Mouse (Mus musculus): ENCODE results near the gene Klk1b24. TPM values are rescaled to one million over a fixed set of nuclear protein-coding genes. Genes with fewer than 3 reads are reported as not detected.
"Not testable (repeated sequence)": the region's sequence is repeated elsewhere in the genome, so short reads cannot be mapped to it uniquely, and the experiment has no call there.

Gene Klk1b24
- not detected in 2 replicates for polyA plus RNA-seq (2016; fragmentation: Nextera tagmentation; extraction: Ambion mirVana)

DNA sequence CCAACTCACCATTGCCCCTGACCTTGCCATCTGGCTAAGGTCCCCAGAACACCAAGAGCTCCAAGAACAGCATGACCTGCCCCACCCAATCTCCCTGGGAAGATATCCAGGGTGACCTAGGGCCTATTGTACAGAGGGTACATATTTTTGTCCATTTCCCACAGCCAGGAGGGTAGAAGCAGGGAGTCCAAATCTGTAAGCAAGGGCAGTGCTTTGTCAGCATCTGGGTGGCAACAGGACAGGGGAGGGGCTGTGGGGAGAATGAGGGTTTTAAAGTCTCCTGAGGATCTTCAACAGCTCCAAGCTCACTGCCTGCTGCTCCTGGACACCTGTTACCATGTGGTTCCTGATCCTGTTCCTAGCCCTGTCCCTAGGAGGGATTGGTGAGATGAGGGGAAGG lies at the start of gene Klk1b24:
TSS of gene Klk1b24 (plus strand) at position 301 of the 400 bp plus-strand sequence.
- not testable (repeated sequence) for H3K27me3 ChIP-seq; H3K9me3 ChIP-seq; H3K4me3 ChIP-seq (replicated peaks); H3K4me2 ChIP-seq; H3K36me3 ChIP-seq (replicated peaks); H3K4me1 ChIP-seq; H3K9ac ChIP-seq; H3K27ac ChIP-seq; ATAC-seq (ENCODE audit: low FRiP score)

DNA sequence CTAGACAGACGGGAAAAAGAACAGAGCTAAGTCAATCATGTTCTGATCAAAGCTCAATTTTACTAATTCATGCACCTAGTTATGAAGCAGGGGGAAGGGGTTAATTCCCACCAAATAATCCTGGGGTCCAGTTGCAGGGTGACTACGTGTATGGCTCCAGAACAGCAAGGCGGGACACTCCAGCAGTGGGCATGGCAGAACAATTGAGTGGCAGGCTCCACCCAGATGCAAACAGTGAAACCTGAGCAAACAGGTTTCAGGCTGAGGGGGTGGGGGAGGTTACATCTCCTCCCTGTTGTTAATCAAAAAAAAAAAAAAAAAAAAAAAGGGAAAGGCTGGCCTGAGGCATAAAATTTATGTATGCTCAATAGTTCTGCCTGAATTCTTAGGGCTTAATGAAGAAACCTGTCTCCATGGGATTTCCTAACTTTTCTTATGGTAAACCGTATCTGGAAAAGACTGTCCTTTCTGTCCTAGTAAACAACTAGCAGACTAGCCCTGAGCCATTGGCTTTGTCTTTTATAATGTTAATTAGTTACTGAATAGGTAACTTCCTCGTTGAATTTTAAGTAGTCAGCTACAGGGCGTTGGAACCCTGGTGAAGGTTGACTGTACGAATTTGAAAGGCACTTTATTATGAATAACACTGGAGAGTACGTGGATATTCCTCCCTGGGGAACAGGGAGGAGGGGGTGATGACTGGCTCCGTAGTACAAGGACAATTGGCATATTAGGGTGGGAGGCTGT lies 8.6 kb upstream of the Klk1b24 start:
- WGBS = 27% methylated on average over 9 of the region's 9 CpGs

DNA sequence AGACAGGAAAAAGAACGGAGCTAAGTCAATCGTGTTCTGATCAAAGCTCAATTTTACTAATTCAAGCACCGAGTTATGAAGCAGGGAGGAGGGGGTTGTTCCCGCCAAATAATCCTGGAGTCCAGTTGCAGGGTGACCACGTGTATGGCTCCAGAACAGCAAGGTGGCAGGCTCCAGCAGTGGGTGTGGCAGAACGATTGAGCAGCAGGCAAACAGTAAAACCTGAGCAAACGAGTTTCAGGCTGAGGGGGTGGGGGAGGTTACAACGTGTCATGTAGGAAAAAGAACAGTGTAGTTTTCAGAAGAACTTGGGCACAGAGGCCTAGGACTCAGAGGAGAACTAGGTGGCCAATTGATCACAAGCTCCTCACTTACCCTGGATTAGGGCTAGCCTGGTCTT lies 1.5 kb upstream of the Klk1b24 start:
- not testable (repeated sequence) for H3K4me3 ChIP-seq (replicated peaks); H3K27ac ChIP-seq; H3K4me1 ChIP-seq; ATAC-seq (ENCODE audit: low FRiP score); H3K27me3 ChIP-seq; H3K4me2 ChIP-seq; H3K9me3 ChIP-seq; H3K36me3 ChIP-seq (replicated peaks); H3K9ac ChIP-seq
- 70% methylated on average over 8 of the region's 8 CpGs for WGBS

More for the DNA sequence above, 8.6 kb upstream of the Klk1b24 start:
- ATAC-seq (ENCODE audit: low FRiP score) = no peak
- H3K36me3 ChIP-seq (replicated peaks) = no peaks in the 10 kb centered on the region
- H3K9ac ChIP-seq = no peak overlapping the region
- no peak overlapping the region for H3K27ac ChIP-seq
- H3K9me3 ChIP-seq = no peaks in the 10 kb centered on the region; the same call in 1 of the 2 replicates
- H3K4me2 ChIP-seq = no peak overlapping the region
- H3K4me1 ChIP-seq = no peaks in the 10 kb centered on the region
- no peak overlapping the region for H3K4me3 ChIP-seq (replicated peaks)
- H3K27me3 ChIP-seq = no peaks in the 10 kb centered on the region

DNA sequence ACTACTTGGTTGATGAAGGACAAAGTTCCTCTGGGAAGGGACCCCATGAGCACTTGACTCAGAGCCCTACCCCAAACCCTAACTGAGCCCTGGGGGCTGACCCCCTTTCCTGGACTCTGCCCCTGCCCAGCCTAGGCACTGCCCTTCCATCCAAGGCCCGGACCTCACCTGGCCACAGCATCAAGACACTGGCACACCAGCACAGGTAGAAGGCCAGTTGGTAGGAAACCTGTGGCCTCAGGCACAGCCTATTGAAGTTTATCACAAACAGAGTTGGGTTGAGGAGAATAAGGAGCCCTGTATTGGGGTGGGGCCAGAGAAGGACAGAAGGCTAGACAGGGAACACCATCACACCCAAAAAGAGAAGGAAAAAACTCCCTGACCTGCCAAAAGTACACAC lies 5.4 kb downstream of the Klk1b24 start:
- ATAC-seq (ENCODE audit: low FRiP score); H3K4me3 ChIP-seq (replicated peaks); H3K9me3 ChIP-seq; H3K9ac ChIP-seq; H3K27ac ChIP-seq; H3K27me3 ChIP-seq; H3K36me3 ChIP-seq (replicated peaks); H3K4me2 ChIP-seq; H3K4me1 ChIP-seq: not testable (repeated sequence)
- 86% methylated on average over 1 of the region's 1 CpGs for WGBS

DNA sequence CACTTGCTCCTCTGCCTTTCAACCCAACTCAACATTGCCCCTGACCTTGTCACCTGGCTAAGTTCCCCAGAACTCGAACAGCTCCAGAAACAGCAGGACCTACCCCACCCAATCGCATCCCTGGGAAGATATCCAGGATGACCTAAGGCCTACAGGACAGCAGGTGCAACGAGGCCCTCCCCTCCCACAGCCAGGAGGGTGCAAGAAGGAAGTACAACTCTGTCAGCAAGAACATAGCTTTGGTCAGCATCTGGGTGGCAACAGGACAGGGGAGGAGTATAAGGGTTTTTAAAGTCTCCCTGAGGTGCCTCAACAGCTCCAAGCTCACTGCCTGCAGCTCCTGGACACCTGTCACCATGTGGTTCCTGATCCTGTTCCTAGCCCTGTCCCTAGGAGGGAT lies 9.9 kb downstream of the Klk1b24 start, which contains the start of gene Klk1b3:
TSS of gene Klk1b3 (plus strand) at position 301 of the 400 bp plus-strand sequence.
- Histone ChIP-seq H3K4me2 (no peak within 1 kb of the TSS), H3K36me3 (replicated peaks) (no peaks in the 10 kb centered on the region), H3K4me1 (no peaks in the 10 kb centered on the region), H3K4me3 (replicated peaks) (no peak within 1 kb of the TSS), H3K9me3 (no peaks in the 10 kb centered on the region), H3K27ac (no peak within 1 kb of the TSS), H3K27me3 (no peaks in the 10 kb centered on the region), H3K9ac (no peak within 1 kb of the TSS)
- WGBS = 65% methylated on average over 3 of the region's 3 CpGs
- no peak for ATAC-seq (ENCODE audit: low FRiP score)

DNA sequence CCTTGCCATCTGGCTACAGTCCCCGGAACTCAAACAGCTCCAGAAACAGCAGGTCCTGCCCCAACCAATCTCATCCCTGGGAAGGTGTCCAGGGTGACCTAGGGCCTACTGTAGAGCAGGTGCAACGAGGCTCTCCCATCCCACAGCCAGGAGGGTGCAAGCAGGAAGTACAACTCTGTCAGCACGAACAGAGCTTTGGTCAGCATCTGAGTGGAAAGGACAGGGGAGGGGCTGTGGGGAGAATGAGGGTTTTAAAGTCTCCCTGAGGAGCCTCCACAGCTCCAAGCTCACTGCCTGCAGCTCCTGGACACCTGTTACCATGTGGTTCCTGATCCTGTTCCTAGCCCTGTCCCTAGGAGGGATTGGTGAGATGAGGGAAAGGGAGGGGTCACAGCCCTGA lies 19.1 kb downstream of the Klk1b24 start, which contains the start of gene Klk1b4:
TSS of gene Klk1b4 (plus strand) at position 301 of the 400 bp plus-strand sequence.
- ATAC-seq (ENCODE audit: low FRiP score); H3K4me2 ChIP-seq; H3K27me3 ChIP-seq; H3K27ac ChIP-seq; H3K9me3 ChIP-seq; H3K4me3 ChIP-seq (replicated peaks); H3K9ac ChIP-seq; H3K4me1 ChIP-seq; H3K36me3 ChIP-seq (replicated peaks): not testable (repeated sequence)
- 56% methylated on average over 3 of the region's 3 CpGs for WGBS

DNA sequence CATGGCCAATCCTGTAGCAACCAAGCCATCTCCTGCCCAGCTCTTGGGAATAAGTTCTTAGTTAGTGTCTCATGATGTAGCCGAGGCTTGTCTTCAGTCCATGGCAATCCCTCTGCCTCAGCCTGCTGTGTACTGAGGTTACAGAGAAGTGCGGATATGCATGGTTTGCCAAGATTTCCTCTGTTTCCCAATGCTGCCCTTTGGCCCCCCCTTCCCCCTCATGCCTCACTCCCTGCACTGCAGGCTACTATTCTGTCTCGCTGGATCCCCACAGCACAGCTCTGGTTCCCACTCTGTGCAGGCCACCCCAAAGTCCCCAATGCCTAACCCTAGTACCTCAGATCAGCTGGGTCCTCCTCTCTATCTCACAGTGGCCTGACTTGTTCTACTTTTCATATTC lies 20.3 kb downstream of the Klk1b24 start:
- no peaks in the 10 kb centered on the region for H3K36me3 ChIP-seq (replicated peaks)

DNA sequence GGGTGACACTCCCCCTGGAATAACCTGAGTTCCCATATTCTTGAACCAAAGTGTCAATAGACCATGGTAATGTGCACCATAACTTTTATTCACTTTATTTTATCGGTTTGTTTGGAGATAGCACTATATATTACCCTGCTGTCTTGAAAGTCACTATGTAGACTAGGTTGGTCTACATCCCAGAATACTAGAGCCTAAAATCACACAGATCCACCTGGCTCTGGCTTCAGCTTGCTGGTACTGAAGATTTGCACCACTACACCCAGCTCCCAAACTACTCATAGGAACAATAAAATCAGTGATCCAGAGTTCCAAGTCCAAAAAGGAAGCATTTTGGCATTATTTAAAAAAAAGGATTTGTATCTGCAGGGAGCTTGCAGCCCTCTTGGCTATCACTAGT lies 27.6 kb downstream of the Klk1b24 start, which contains the start of gene Klk1b5:
TSS of gene Klk1b5 (plus strand) at position 301 of the 400 bp plus-strand sequence.
- ATAC-seq (ENCODE audit: low FRiP score) = no peak
- Histone ChIP-seq H3K4me3 (replicated peaks) (no peak within 1 kb of the TSS), H3K9me3 (no peaks in the 10 kb centered on the region), H3K4me2 (no peak within 1 kb of the TSS), H3K27me3 (no peaks in the 10 kb centered on the region), H3K27ac (no peak within 1 kb of the TSS), H3K9ac (no peak within 1 kb of the TSS), H3K36me3 (replicated peaks) (no peaks in the 10 kb centered on the region), H3K4me1 (no peaks in the 10 kb centered on the region)
- 89% methylated on average over 1 of the region's 1 CpGs for WGBS

More for the DNA sequence above, 20.3 kb downstream of the Klk1b24 start:
- WGBS = 90% methylated on average over 3 of the region's 3 CpGs
- Histone ChIP-seq H3K9me3 (no peaks in the 10 kb centered on the region), H3K4me1 (no peaks in the 10 kb centered on the region), H3K4me3 (replicated peaks) (no peak overlapping the region), H3K9ac (no peak overlapping the region), H3K4me2 (no peak overlapping the region), H3K27ac (no peak overlapping the region), H3K27me3 (no peaks in the 10 kb centered on the region)
- no peak for ATAC-seq (ENCODE audit: low FRiP score)

DNA sequence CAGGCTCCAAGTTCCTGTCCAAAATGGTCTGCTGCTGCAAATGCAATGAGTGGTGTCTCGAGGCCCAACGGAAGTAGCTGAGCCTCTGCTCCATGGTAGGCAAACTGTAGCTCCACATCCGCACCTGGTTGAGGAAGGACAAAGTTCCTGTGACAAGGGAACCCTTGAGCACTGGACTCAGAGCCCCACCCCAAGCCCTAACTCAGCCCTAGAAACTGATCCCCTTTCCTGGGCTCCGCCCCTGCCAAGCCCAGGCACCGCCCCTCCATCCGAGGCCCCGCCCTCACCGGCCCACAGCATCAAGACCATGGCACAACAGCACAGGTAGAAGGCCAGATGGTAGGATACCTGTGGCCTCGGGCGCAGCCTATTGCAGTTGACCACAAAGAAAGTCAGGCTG lies 33.6 kb downstream of the Klk1b24 start:
- H3K4me2 ChIP-seq; H3K36me3 ChIP-seq (replicated peaks); H3K9me3 ChIP-seq; ATAC-seq (ENCODE audit: low FRiP score); H3K9ac ChIP-seq; H3K27ac ChIP-seq; H3K27me3 ChIP-seq; H3K4me3 ChIP-seq (replicated peaks); H3K4me1 ChIP-seq: not testable (repeated sequence)
- 79% methylated on average over 9 of the region's 10 CpGs for WGBS

DNA sequence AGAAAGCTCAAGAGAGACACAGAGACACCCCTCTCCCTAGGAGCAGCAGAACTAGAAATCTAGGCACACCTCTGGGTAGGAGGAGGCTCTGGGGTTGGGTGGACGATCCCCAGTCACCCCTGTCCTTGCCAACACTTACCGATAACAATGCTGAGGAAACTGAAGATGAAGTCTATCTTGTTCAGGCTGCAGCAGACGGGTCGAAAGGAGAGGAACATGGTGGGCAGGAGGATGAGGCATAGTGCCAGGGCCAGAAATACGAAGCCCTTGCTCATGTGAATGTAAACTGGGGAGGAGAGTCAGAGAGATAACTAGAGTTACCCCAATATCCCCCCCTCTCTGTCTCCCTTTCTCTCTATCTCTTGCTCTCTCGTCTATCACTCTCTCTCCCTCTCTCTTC lies 34.3 kb downstream of the Klk1b24 start:
- 81% methylated on average over 6 of the region's 6 CpGs for WGBS
- ATAC-seq (ENCODE audit: low FRiP score); H3K36me3 ChIP-seq (replicated peaks); H3K27ac ChIP-seq; H3K4me1 ChIP-seq; H3K9ac ChIP-seq; H3K27me3 ChIP-seq; H3K4me3 ChIP-seq (replicated peaks); H3K9me3 ChIP-seq; H3K4me2 ChIP-seq: not testable (repeated sequence)

DNA sequence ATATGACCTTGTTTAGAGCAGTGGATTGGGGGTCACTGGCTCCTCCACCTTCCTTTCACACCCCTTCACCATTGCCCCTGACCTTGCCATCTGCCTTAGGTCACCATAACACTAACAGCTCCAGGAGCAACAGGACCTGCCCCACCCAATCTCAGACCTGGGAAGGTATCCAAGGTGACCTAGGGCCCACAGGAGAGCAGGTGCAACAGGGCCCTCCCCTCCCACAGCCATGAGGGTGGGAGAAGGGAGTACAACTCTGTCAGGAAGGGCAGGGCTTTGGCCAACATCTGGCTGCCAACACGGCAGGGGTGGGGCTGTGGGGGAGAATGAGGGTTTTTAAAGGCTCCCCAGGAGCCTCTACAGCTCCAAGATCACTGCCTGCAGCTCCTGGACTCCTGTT lies 37.0 kb downstream of the Klk1b24 start, which contains the start of gene Klk1:
TSS of gene Klk1 (plus strand) at position 285 of the 400 bp plus-strand sequence.
- Histone ChIP-seq H3K9me3 (no peaks in the 10 kb centered on the region), H3K27ac (no peak within 1 kb of the TSS), H3K4me3 (replicated peaks) (no peak within 1 kb of the TSS), H3K36me3 (replicated peaks) (no peaks in the 10 kb centered on the region), H3K4me1 (no peaks in the 10 kb centered on the region), H3K9ac (no peak within 1 kb of the TSS), H3K27me3 (0 out of 2 replicates have a peak, but pooled peaks cover 3% of the 10 kb centered on the region), H3K4me2 (no peak within 1 kb of the TSS)
- WGBS = 42% methylated on average over 1 of the region's 1 CpGs
- ATAC-seq (ENCODE audit: low FRiP score) = no peak

DNA sequence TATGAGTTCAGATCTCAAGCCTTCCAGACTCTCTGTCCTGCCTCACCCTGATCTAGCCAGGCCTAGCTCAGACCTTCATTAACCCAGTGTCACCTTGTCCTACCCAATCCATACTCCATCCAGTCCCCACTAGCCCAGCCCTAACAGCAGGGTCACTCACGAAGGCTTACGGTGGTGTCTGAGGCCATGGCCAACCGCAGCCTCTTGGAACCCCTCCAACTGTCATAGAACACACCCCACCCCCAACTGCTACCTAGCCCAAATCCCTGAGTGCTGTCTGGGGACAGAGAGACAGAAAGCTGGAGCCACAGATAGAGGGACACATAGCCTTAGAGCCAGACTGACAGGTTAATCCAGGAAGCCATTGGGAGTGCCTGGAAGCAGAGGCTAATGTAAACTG lies 47.9 kb downstream of the Klk1b24 start, which contains the start of gene Gm36864:
TSS of gene Gm36864 (plus strand) at position 269 of the 400 bp plus-strand sequence.
- H3K4me3 ChIP-seq (replicated peaks) = no peak within 1 kb of the TSS
- no peak for ATAC-seq (ENCODE audit: low FRiP score)
- no peak within 1 kb of the TSS for H3K9ac ChIP-seq
- no peak within 1 kb of the TSS for H3K27ac ChIP-seq
- no peaks in the 10 kb centered on the region for H3K9me3 ChIP-seq
- H3K4me1 ChIP-seq = no peaks in the 10 kb centered on the region
- no peaks in the 10 kb centered on the region for H3K36me3 ChIP-seq (replicated peaks)
- H3K4me2 ChIP-seq = no peak within 1 kb of the TSS
- 84% methylated on average over 3 of the region's 3 CpGs for WGBS
- no peaks in the 10 kb centered on the region for H3K27me3 ChIP-seq

DNA sequence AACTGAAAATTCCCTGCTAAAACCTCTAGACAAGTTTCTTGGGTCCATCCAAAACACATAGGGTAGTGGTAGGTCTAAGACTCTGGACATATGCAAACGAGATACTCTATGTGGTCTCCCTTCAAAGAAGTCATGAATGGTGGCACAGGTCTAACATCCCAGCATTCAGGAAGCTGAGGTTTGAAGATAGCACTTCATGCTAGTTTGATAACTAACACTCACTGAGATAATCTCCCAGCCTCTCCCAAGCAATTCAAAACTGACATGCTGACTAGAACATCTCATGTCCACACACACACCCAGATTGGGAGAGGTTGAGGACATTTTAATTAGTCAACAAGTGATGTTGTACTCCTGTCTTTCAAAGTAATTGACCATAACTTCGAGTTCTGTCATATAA lies 51.9 kb downstream of the Klk1b24 start:
- H3K4me2 ChIP-seq = no peak overlapping the region
- no peak for ATAC-seq (ENCODE audit: low FRiP score)
- H3K27me3 ChIP-seq = no peaks in the 10 kb centered on the region
- no peaks in the 10 kb centered on the region for H3K36me3 ChIP-seq (replicated peaks)
- H3K4me3 ChIP-seq (replicated peaks) = no peak overlapping the region
- H3K4me1 ChIP-seq = no peaks in the 10 kb centered on the region
- 59% methylated on average over 2 of the region's 2 CpGs for WGBS
- H3K9ac ChIP-seq = no peak overlapping the region
- no peaks in the 10 kb centered on the region for H3K9me3 ChIP-seq
- no peak overlapping the region for H3K27ac ChIP-seq
